Mouse (Mus musculus) heart, postnatal 0 days (tissue): Measurements from ENCODE around the gene Cdc42se1.

Source experiments
- CTCF ChIP-seq: IDR thresholded peaks from 2 replicates; pipeline ENCODE4 v1.5.1; 2016; ENCODE audit warnings: antibody characterized with exemption, control low read depth, low read depth
- EP300 ChIP-seq: IDR thresholded peaks from 2 replicates; pipeline ENCODE4 v1.6.1; 2016; ENCODE audit warnings: antibody characterized with exemption, low read depth

GRCm38 (mm10) chr3:95235386-95236301, 7.1 kb downstream of the Cdc42se1 start:
- TF ChIP-seq CTCF: no peak
- TF ChIP-seq EP300: no peak
